Mouse (Mus musculus): ENCODE measurements at regions not wholly inside any gene's neighbourhood (a gene's known extent, or its start where the extent isn't known, plus 50 kb on each side); places are given as distances from the start of the nearest gene placed in this dataset.
"Not testable (repeated sequence)": the region's sequence is repeated elsewhere in the genome, so short reads cannot be mapped to it uniquely, and the experiment has no call there.

- H3K36me3 ChIP-seq (ENCODE audit: insufficient read depth, low read length), result no peaks in the 10 kb centered on the region
- H3K9me3 ChIP-seq (ENCODE audit: low read length), result no peaks in the 10 kb centered on the region
- H3K4me1 ChIP-seq (ENCODE audit: insufficient read depth, low read length), result no peaks in the 10 kb centered on the region
- H3K4me2 ChIP-seq (ENCODE audit: low read depth, low read length), result no peak overlapping the region
- H3K27me3 ChIP-seq (ENCODE audit: insufficient read depth, low read length), result no peaks in the 10 kb centered on the region
- ATAC-seq (no peak), DNase-seq (ENCODE audit: low spot score) (no peak)
- WGBS, result 59% methylated on average over 3 of the region's 3 CpGs
- H3K4me3 ChIP-seq (ENCODE audit: low read length), result no peak overlapping the region
- no peak overlapping the region for H3K9ac ChIP-seq (replicated peaks; ENCODE audit: low read length)
- TF ChIP-seq CTCF (IDR thresholded peaks at IDR 0.05; ENCODE audit: low read depth), result no peak
- H3K27ac ChIP-seq, result no peak overlapping the region
Measured at GRCm38 (mm10) chr10:3192291-3192690, 75.3 kb downstream of the H60c start.

- H3K27ac ChIP-seq, result no peak overlapping the region
- H3K9ac ChIP-seq (replicated peaks; ENCODE audit: low read length), result no peak overlapping the region
- H3K27me3 ChIP-seq (ENCODE audit: insufficient read depth, low read length), result no peaks in the 10 kb centered on the region
- no peak overlapping the region for H3K4me3 ChIP-seq (ENCODE audit: low read length)
- no peaks in the 10 kb centered on the region for H3K4me1 ChIP-seq (ENCODE audit: insufficient read depth, low read length)
- no peaks in the 10 kb centered on the region for H3K9me3 ChIP-seq (ENCODE audit: low read length)
- no peaks in the 10 kb centered on the region for H3K36me3 ChIP-seq (ENCODE audit: insufficient read depth, low read length)
- TF ChIP-seq CTCF (IDR thresholded peaks at IDR 0.05; ENCODE audit: low read depth), result no peak
- ATAC-seq, result no peak
- WGBS, result 85% methylated on average over 4 of the region's 4 CpGs
- H3K4me2 ChIP-seq (ENCODE audit: low read depth, low read length), result no peak overlapping the region
- no peak for DNase-seq (ENCODE audit: low spot score)
Measured at GRCm38 (mm10) chr10:3188361-3188760, 79.2 kb downstream of the H60c start.

- DNase-seq (ENCODE audit: low spot score) (no peak), ATAC-seq (no peak)
- no peaks in the 10 kb centered on the region for H3K4me1 ChIP-seq (ENCODE audit: insufficient read depth, low read length)
- no peak overlapping the region for H3K9ac ChIP-seq (replicated peaks; ENCODE audit: low read length)
- TF ChIP-seq CTCF (IDR thresholded peaks at IDR 0.05; ENCODE audit: low read depth), result no peak
- H3K27ac ChIP-seq, result no peak overlapping the region
- no peak overlapping the region for H3K4me3 ChIP-seq (ENCODE audit: low read length)
- peaks cover 10% of the 10 kb centered on the region; the same call in 1 of the 2 replicates for H3K9me3 ChIP-seq (ENCODE audit: low read length)
- H3K4me2 ChIP-seq (ENCODE audit: low read depth, low read length), result no peak overlapping the region
- no peaks in the 10 kb centered on the region for H3K36me3 ChIP-seq (ENCODE audit: insufficient read depth, low read length)
- H3K27me3 ChIP-seq (ENCODE audit: insufficient read depth, low read length), result no peaks in the 10 kb centered on the region
Measured at GRCm38 (mm10) chr10:3180103-3180502, 87.5 kb downstream of the H60c start.

GRCm38 (mm10) chr10:3173601-3174000 is 94.0 kb downstream of the H60c start:
- H3K36me3 ChIP-seq (ENCODE audit: insufficient read depth, low read length), result no peaks in the 10 kb centered on the region
- no peaks in the 10 kb centered on the region for H3K4me1 ChIP-seq (ENCODE audit: insufficient read depth, low read length)
- DNase-seq (ENCODE audit: low spot score) (no peak), ATAC-seq (no peak)
- H3K4me3 ChIP-seq (ENCODE audit: low read length), result no peak overlapping the region
- H3K27me3 ChIP-seq (ENCODE audit: insufficient read depth, low read length), result no peaks in the 10 kb centered on the region
- no peak overlapping the region for H3K9ac ChIP-seq (replicated peaks; ENCODE audit: low read length)
- H3K27ac ChIP-seq, result no peak overlapping the region
- no peak overlapping the region for H3K4me2 ChIP-seq (ENCODE audit: low read depth, low read length)
- TF ChIP-seq CTCF (IDR thresholded peaks at IDR 0.05; ENCODE audit: low read depth), result no peak
- H3K9me3 ChIP-seq (ENCODE audit: low read length), result no peaks in the 10 kb centered on the region; the same call in 1 of the 2 replicates

GRCm38 (mm10) chr10:3172927-3173326 is 94.6 kb downstream of the H60c start:
- WGBS, result 56% methylated on average over 4 of the region's 4 CpGs
- H3K4me3 ChIP-seq (ENCODE audit: low read length); H3K36me3 ChIP-seq (ENCODE audit: insufficient read depth, low read length); H3K4me2 ChIP-seq (ENCODE audit: low read depth, low read length); ATAC-seq; H3K4me1 ChIP-seq (ENCODE audit: insufficient read depth, low read length); H3K27ac ChIP-seq; H3K27me3 ChIP-seq (ENCODE audit: insufficient read depth, low read length); H3K9me3 ChIP-seq (ENCODE audit: low read length); DNase-seq (ENCODE audit: low spot score); H3K9ac ChIP-seq (replicated peaks; ENCODE audit: low read length): not testable (repeated sequence)

GRCm38 (mm10) chr10:3172257-3172656 is 95.3 kb downstream of the H60c start:
- ATAC-seq (no peak), DNase-seq (ENCODE audit: low spot score) (no peak)
- WGBS, result 91% methylated on average over 1 of the region's 1 CpGs
- Histone ChIP-seq H3K9ac (replicated peaks; ENCODE audit: low read length) (no peak overlapping the region), H3K4me1 (ENCODE audit: insufficient read depth, low read length) (no peaks in the 10 kb centered on the region), H3K9me3 (ENCODE audit: low read length) (no peaks in the 10 kb centered on the region; the same call in 1 of the 2 replicates), H3K36me3 (ENCODE audit: insufficient read depth, low read length) (no peaks in the 10 kb centered on the region), H3K4me3 (ENCODE audit: low read length) (no peak overlapping the region), H3K27ac (no peak overlapping the region), H3K4me2 (ENCODE audit: low read depth, low read length) (no peak overlapping the region), H3K27me3 (ENCODE audit: insufficient read depth, low read length) (no peaks in the 10 kb centered on the region)
- no peak for TF ChIP-seq CTCF (IDR thresholded peaks at IDR 0.05; ENCODE audit: low read depth)

- no peak for TF ChIP-seq CTCF (IDR thresholded peaks at IDR 0.05; ENCODE audit: low read depth)
- H3K27ac ChIP-seq, result no peak overlapping the region
- H3K4me1 ChIP-seq (ENCODE audit: insufficient read depth, low read length), result no peaks in the 10 kb centered on the region
- DNase-seq (ENCODE audit: low spot score) (no peak), ATAC-seq (no peak)
- no peaks in the 10 kb centered on the region; the same call in 1 of the 2 replicates for H3K9me3 ChIP-seq (ENCODE audit: low read length)
- no peak overlapping the region for H3K4me2 ChIP-seq (ENCODE audit: low read depth, low read length)
- no peaks in the 10 kb centered on the region for H3K36me3 ChIP-seq (ENCODE audit: insufficient read depth, low read length)
- WGBS, result 86% methylated on average over 5 of the region's 5 CpGs
- no peaks in the 10 kb centered on the region for H3K27me3 ChIP-seq (ENCODE audit: insufficient read depth, low read length)
- H3K9ac ChIP-seq (replicated peaks; ENCODE audit: low read length), result no peak overlapping the region
- no peak overlapping the region for H3K4me3 ChIP-seq (ENCODE audit: low read length)
Measured at GRCm38 (mm10) chr10:3171366-3171765, 96.2 kb downstream of the H60c start.

All from hindbrain, postnatal 0 days (tissue).